Mouse (Mus musculus) myocyte (in vitro differentiated cells): ENCODE measurements at regions not wholly inside any gene's neighbourhood (a gene's known extent, or its start where the extent isn't known, plus 50 kb on each side); places are given as distances from the start of the nearest gene placed in this dataset.
A peak's percentile ranks its signal among the peaks of the same experiment; 100 is the strongest.

Source experiments
- H3K27me3 ChIP-seq: one replicate; pipeline ENCODE4 v1.6.1; 2011; ENCODE audit not compliant: control insufficient read depth, insufficient read depth, insufficient read length
- H3K36me3 ChIP-seq: one replicate; pipeline ENCODE4 v1.6.1; 2011; ENCODE audit not compliant: control insufficient read depth, insufficient read depth
- H3K4me2 ChIP-seq: one replicate; pipeline ENCODE4 v1.6.1; 2011; ENCODE audit warnings: low read depth, control low read depth
- H3K4me3 ChIP-seq: one replicate; pipeline ENCODE4 v1.5.1; 2011; ENCODE audit warnings: mild to moderate bottlenecking, control low read depth, moderate library complexity
- H3K79me2 ChIP-seq: one replicate; pipeline ENCODE4 v1.6.1; 2011; ENCODE audit not compliant: control insufficient read depth, insufficient read depth
- H3ac ChIP-seq: one replicate; pipeline ENCODE4 v1.6.1; 2011; ENCODE audit not compliant: control insufficient read depth, insufficient read length
- CEBPB ChIP-seq: IDR thresholded peaks from 2 replicates; pipeline ENCODE4 v1.6.1; 2011; ENCODE audit warnings: mild to moderate bottlenecking, moderate library complexity; ENCODE audit not compliant: poor library complexity, insufficient read depth, severe bottlenecking
- E2F4 ChIP-seq: IDR thresholded peaks from one replicate; pipeline ENCODE4 v1.6.1; 2011; ENCODE audit warnings: mild to moderate bottlenecking, control low read depth, moderate library complexity; ENCODE audit not compliant: insufficient read depth
- MAX ChIP-seq: IDR thresholded peaks from one replicate; pipeline ENCODE4 v1.6.1; 2011; ENCODE audit warnings: low read depth, mild to moderate bottlenecking, control low read depth
- MYOD1 ChIP-seq, 3 experiments: IDR thresholded peaks; one replicate each; pipeline ENCODE4 v1.6.1; 2011; ENCODE audit warnings: control low read depth in 2 of 3, low read depth in 2 of 3, mild to moderate bottlenecking in 2 of 3, moderate library complexity in 1 of 3; ENCODE audit not compliant: insufficient read length in 2 of 3, control insufficient read depth in 1 of 3
- MYOG ChIP-seq, 3 experiments: IDR thresholded peaks; one replicate each; pipeline ENCODE4 v1.6.1; 2011; ENCODE audit warnings: control low read depth in 2 of 3, low read depth in 2 of 3, mild to moderate bottlenecking in 2 of 3; ENCODE audit not compliant: insufficient read length in 2 of 3, control insufficient read depth in 1 of 3, insufficient read depth in 1 of 3
- POLR2A ChIP-seq: IDR thresholded peaks from one replicate; pipeline ENCODE4 v1.6.1; 2011; ENCODE audit warnings: low read depth, mild to moderate bottlenecking, control low read depth, moderate library complexity; ENCODE audit not compliant: insufficient read length
- POLR2AphosphoS2 ChIP-seq: IDR thresholded peaks from one replicate; pipeline ENCODE4 v1.6.1; 2011; ENCODE audit warnings: low read depth, control low read depth; ENCODE audit not compliant: insufficient read length
- REST ChIP-seq: IDR thresholded peaks from one replicate; pipeline ENCODE4 v1.6.1; 2011; ENCODE audit warnings: mild to moderate bottlenecking, control low read depth, moderate library complexity; ENCODE audit not compliant: insufficient read depth, insufficient read length
- SRF ChIP-seq: IDR thresholded peaks from one replicate; pipeline ENCODE4 v1.6.1; 2011; ENCODE audit warnings: low read depth; ENCODE audit not compliant: control insufficient read depth, insufficient read length
- TCF12 ChIP-seq: IDR thresholded peaks from one replicate; pipeline ENCODE4 v1.6.1; 2011; ENCODE audit warnings: mild to moderate bottlenecking, control low read depth; ENCODE audit not compliant: poor library complexity, insufficient read depth, severe bottlenecking
- TCF3 ChIP-seq: IDR thresholded peaks from one replicate; pipeline ENCODE4 v1.6.1; 2011; ENCODE audit warnings: low read depth, control low read depth; ENCODE audit not compliant: insufficient read length
- USF1 ChIP-seq: IDR thresholded peaks from one replicate; pipeline ENCODE4 v1.6.1; 2011; ENCODE audit warnings: low read depth, mild to moderate bottlenecking, control low read depth, moderate library complexity

GRCm38 (mm10) chr1:28373351-28373750 is 406.7 kb downstream of the Gm597 start:
- H3K36me3 ChIP-seq, result no peaks in the 10 kb centered on the region
- H3ac ChIP-seq, result no peak overlapping the region
- no peak overlapping the region for H3K4me2 ChIP-seq
- no peaks in the 10 kb centered on the region for H3K27me3 ChIP-seq
- H3K79me2 ChIP-seq, result no peaks in the 10 kb centered on the region
- TF ChIP-seq SRF (no peak), TCF12 (no peak), E2F4 (no peak), REST (no peak), TCF3 (no peak), POLR2A (no peak), CEBPB (no peak), MYOD1 (IDR thresholded peaks at IDR 0.05; ENCODE audit: control insufficient read depth in 1 of 3, insufficient read length in 2 of 3, low read depth in 2 of 3) (no peak), POLR2AphosphoS2 (no peak), USF1 (no peak), MAX (no peak), MYOG (IDR thresholded peaks at IDR 0.05; ENCODE audit: control insufficient read depth in 1 of 3, insufficient read depth in 1 of 3, insufficient read length in 2 of 3, low read depth in 2 of 3) (no peak)
- no peak overlapping the region for H3K4me3 ChIP-seq

DNA sequence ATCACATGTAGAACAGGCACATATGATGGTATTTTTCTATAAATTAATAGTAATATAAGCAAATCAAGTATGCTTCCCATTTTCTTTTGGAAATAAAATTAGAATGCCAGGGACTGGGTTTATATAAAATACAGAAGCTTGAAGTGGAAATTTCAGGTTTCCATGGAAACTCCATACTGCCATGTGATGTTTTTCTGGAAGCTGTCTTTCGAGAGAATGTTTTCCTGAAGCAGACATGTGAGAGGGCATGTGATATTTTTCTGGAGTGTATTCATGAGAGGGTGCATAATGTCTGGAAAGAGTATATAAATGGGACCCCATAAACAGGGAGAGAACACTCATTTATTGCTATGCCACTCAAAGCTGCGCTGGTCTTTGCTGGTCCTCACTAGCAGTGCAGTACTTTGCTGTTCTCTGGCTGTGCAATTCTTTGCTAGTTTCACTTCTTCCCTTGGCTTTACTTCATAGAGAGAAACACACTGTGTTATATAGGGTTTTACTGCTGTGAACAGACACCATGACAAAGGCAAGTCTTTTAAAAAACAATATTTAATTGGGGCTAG is 430.6 kb downstream of the Gm597 start:
- Histone ChIP-seq H3K4me3 (no peak overlapping the region), H3K27me3 (no peaks in the 10 kb centered on the region), H3K4me2 (no peak overlapping the region), H3ac (no peak overlapping the region), H3K36me3 (no peaks in the 10 kb centered on the region), H3K79me2 (no peaks in the 10 kb centered on the region)
- TF ChIP-seq REST, result no peak
- TF ChIP-seq MAX, result no peak
- no peak for TF ChIP-seq SRF
- no peak for TF ChIP-seq USF1
- TF ChIP-seq CEBPB, result no peak
- TF ChIP-seq E2F4, result no peak
- no peak for TF ChIP-seq TCF3
- TF ChIP-seq POLR2AphosphoS2, result no peak
- TF ChIP-seq MYOG (IDR thresholded peaks at IDR 0.05; ENCODE audit: control insufficient read depth in 1 of 3, insufficient read depth in 1 of 3, insufficient read length in 2 of 3, low read depth in 2 of 3), result no peak
- TF ChIP-seq MYOD1 (IDR thresholded peaks at IDR 0.05; ENCODE audit: control insufficient read depth in 1 of 3, insufficient read length in 2 of 3, low read depth in 2 of 3), result no peak
- no peak for TF ChIP-seq POLR2A
- TF ChIP-seq TCF12, result no peak

GRCm38 (mm10) chr1:28348572-28348971 is 431.5 kb downstream of the Gm597 start:
- no peak for TF ChIP-seq REST
- no peak for TF ChIP-seq MYOG (IDR thresholded peaks at IDR 0.05; ENCODE audit: control insufficient read depth in 1 of 3, insufficient read depth in 1 of 3, insufficient read length in 2 of 3, low read depth in 2 of 3)
- TF ChIP-seq TCF3, result no peak
- no peak for TF ChIP-seq SRF
- no peak for TF ChIP-seq MAX
- TF ChIP-seq MYOD1 (IDR thresholded peaks at IDR 0.05; ENCODE audit: control insufficient read depth in 1 of 3, insufficient read length in 2 of 3, low read depth in 2 of 3), result no peak
- no peak for TF ChIP-seq TCF12
- no peak for TF ChIP-seq CEBPB
- no peak for TF ChIP-seq POLR2AphosphoS2
- Histone ChIP-seq H3K36me3 (no peaks in the 10 kb centered on the region), H3K79me2 (no peaks in the 10 kb centered on the region), H3K27me3 (no peaks in the 10 kb centered on the region), H3K4me3 (no peak overlapping the region), H3K4me2 (peak overlapping the region; percentile 27), H3ac (no peak overlapping the region)

GRCm38 (mm10) chr1:28340054-28340453 is 440.0 kb downstream of the Gm597 start:
- H3K36me3 ChIP-seq, result no peaks in the 10 kb centered on the region
- no peaks in the 10 kb centered on the region for H3K27me3 ChIP-seq
- H3K4me3 ChIP-seq, result no peak overlapping the region
- H3ac ChIP-seq, result no peak overlapping the region
- H3K79me2 ChIP-seq, result no peaks in the 10 kb centered on the region
- peak overlapping the region; percentile 6 for H3K4me2 ChIP-seq
- TF ChIP-seq SRF (no peak), TCF3 (no peak), POLR2A (no peak), MYOD1 (IDR thresholded peaks at IDR 0.05; ENCODE audit: control insufficient read depth in 1 of 3, insufficient read length in 2 of 3, low read depth in 2 of 3) (no peak), CEBPB (no peak), USF1 (no peak), POLR2AphosphoS2 (no peak), MAX (no peak), TCF12 (no peak), REST (no peak), MYOG (IDR thresholded peaks at IDR 0.05; ENCODE audit: control insufficient read depth in 1 of 3, insufficient read depth in 1 of 3, insufficient read length in 2 of 3, low read depth in 2 of 3) (no peak), E2F4 (no peak)

GRCm38 (mm10) chr1:28334366-28334765 is 445.7 kb downstream of the Gm597 start:
- H3K36me3 ChIP-seq, result no peaks in the 10 kb centered on the region
- TF ChIP-seq MYOG (IDR thresholded peaks at IDR 0.05; ENCODE audit: control insufficient read depth in 1 of 3, insufficient read depth in 1 of 3, insufficient read length in 2 of 3, low read depth in 2 of 3) (no peak), MAX (no peak), TCF3 (no peak), CEBPB (no peak), SRF (no peak), USF1 (no peak), REST (no peak), MYOD1 (IDR thresholded peaks at IDR 0.05; ENCODE audit: control insufficient read depth in 1 of 3, insufficient read length in 2 of 3, low read depth in 2 of 3) (no peak), POLR2A (no peak), POLR2AphosphoS2 (no peak), TCF12 (no peak), E2F4 (no peak)
- no peak overlapping the region for H3K4me2 ChIP-seq
- no peaks in the 10 kb centered on the region for H3K79me2 ChIP-seq
- no peak overlapping the region for H3K4me3 ChIP-seq
- no peak overlapping the region for H3ac ChIP-seq
- H3K27me3 ChIP-seq, result no peaks in the 10 kb centered on the region
